Mouse (Mus musculus) erythroblast, embryonic 14.5 days (primary cell): ENCODE data around the gene Dgke.

Experiments used
- GATA1 ChIP-seq: IDR thresholded peaks from 2 replicates; pipeline ENCODE4 v1.6.1; 2012; ENCODE audit warnings: low read length, inconsistent platforms, mixed read lengths
- TAL1 ChIP-seq: IDR thresholded peaks from 3 replicates; pipeline ENCODE4 v1.6.1; 2012; ENCODE audit warnings: low read length, inconsistent platforms, mixed read lengths

GRCm38 (mm10) chr11:89000527-89000819 lies 66.2 kb downstream of the Dgke start:
- TF ChIP-seq GATA1 (no peak), TAL1 (no peak)
